Mouse (Mus musculus) Patski (cell line): ENCODE measurements around the gene Stat6. TPM values are rescaled to one million over a fixed set of nuclear protein-coding genes. Genes with fewer than 3 reads are reported as not detected.

Experiments used
- ATAC-seq: fragments of 100-300 bp; one replicate; pipeline ENCODE4 v1.8.0; 2021
- CTCF ChIA-PET: fragments of 350-600 bp; sonication (Branson Sonifier 250); formaldehyde crosslinking; loops from one replicate; lab custom pipeline; 2022; ENCODE audit warnings: inconsistent platforms; lab: Charles Lee
- POLR2A ChIA-PET: fragments of 350-600 bp; sonication (Branson Sonifier 250); formaldehyde crosslinking; loops from one replicate; lab custom pipeline; 2022; ENCODE audit warnings: antibody characterized with exemption, inconsistent platforms; lab: Charles Lee
- DNase-seq: peaks from one replicate; pipeline ENCODE4 v3.0.0-alpha.2; 2011; ENCODE audit warnings: low read depth, low spot score
- H3K27me3 ChIP-seq: fragments of 371-371 bp; one replicate; pipeline ENCODE4 v1.5.1; 2021
- CTCF ChIP-seq: fragments of 100-300 bp; IDR thresholded peaks from one replicate; pipeline ENCODE4 v1.5.1; 2021
- in situ Hi-C: fragments of 300-500 bp; cut with MboI; formaldehyde crosslinking; loops from 3 replicates; pipeline ENCODE4 v1.11.1; 2018; ENCODE audit warnings: low pct_unique_long_range_greater_than_20kb, mixed read lengths
- polyA plus RNA-seq: library from polyadenylated mRNA; unstranded; gene quantifications from one replicate; pipeline ENCODE4 v1.2.3, GENCODE M21; 2021

Stat6 gene
- polyA plus RNA-seq, 1 experiment from 2014 or later: 67.3 TPM

GRCm38 (mm10) chr10:127675859-127676398, 33.1 kb downstream of the Stat6 start:
- no peaks in the 10 kb centered on the region for H3K27me3 ChIP-seq
- no peak for ATAC-seq
- DNase-seq: no peak
- ChIA-PET CTCF (interaction anchor here (1.1 to 1.7 kb wide), 2 partner anchors 15 to 33 kb away, joined by 3 to 5 read pairs; partner anchors contain the start of gene Stat6), POLR2A (interaction anchor here (1.0 to 1.6 kb wide), 3 partner anchors 8 to 43 kb away, joined by 4 to 7 read pairs (median 6); partner anchors contain the start of gene Stat6)
- in situ Hi-C loops: loop anchor here (25.0 kb wide), 1 partner anchor 511 kb away; the partner anchor contains the start of genes Gls2 and Rbms2
- TF ChIP-seq CTCF: no peak

GRCm38 (mm10) chr10:127676691-127677548, 34.1 kb downstream of the Stat6 start:
- TF ChIP-seq CTCF: no peak
- H3K27me3 ChIP-seq: no peaks in the 10 kb centered on the region
- ChIA-PET POLR2A (interaction anchor here (1.0 to 1.6 kb wide), 3 partner anchors 9 to 44 kb away, joined by 4 to 7 read pairs (median 6); partner anchors contain the start of gene Stat6), CTCF (interaction anchor here (1.1 to 1.7 kb wide), 2 partner anchors 14 to 34 kb away, joined by 3 to 5 read pairs; partner anchors contain the start of gene Stat6)
- peak; percentile 94 for DNase-seq
- peak; percentile 75 for ATAC-seq
- in situ Hi-C loops: loop anchor here (25.0 kb wide), 1 partner anchor 510 kb away; the partner anchor contains the start of genes Gls2 and Rbms2

GRCm38 (mm10) chr10:127677591-127678336, 35.0 kb downstream of the Stat6 start:
- ATAC-seq: peak; percentile 25
- in situ Hi-C loops: loop anchor here (25.0 kb wide), 1 partner anchor 510 kb away; the partner anchor contains the start of genes Gls2 and Rbms2
- CTCF ChIA-PET: interaction anchor here (0.8 to 1.7 kb wide), 2 partner anchors 18 to 35 kb away, joined by 3 to 5 read pairs; partner anchors contain the start of gene Stat6
- POLR2A ChIA-PET: interaction anchor here (1.6 kb wide), 1 partner anchor 35 kb away, joined by 7 read pairs; the partner anchor contains the start of gene Stat6
- DNase-seq: no peak
- peak; percentile 97 for TF ChIP-seq CTCF
- no peaks in the 10 kb centered on the region for H3K27me3 ChIP-seq

- in situ Hi-C loops: loop anchor here (25.0 kb wide), 1 partner anchor 508 kb away; the partner anchor contains the start of genes Gls2 and Rbms2
- no peak for TF ChIP-seq CTCF
- DNase-seq: no peak
- no peak for ATAC-seq
- POLR2A ChIA-PET: no interaction called here
- H3K27me3 ChIP-seq: no peaks in the 10 kb centered on the region
- CTCF ChIA-PET: no interaction called here
Observed at GRCm38 (mm10) chr10:127679208-127679607, 36.4 kb downstream of the Stat6 start.

- CTCF ChIA-PET: no interaction called here
- DNase-seq (no peak), ATAC-seq (no peak)
- in situ Hi-C loops: loop anchor here (25.0 kb wide), 1 partner anchor 507 kb away; the partner anchor contains the start of genes Gls2 and Rbms2
- no peak for TF ChIP-seq CTCF
- H3K27me3 ChIP-seq: no peaks in the 10 kb centered on the region
- POLR2A ChIA-PET: no interaction called here
Observed at GRCm38 (mm10) chr10:127679881-127680280, 37.1 kb downstream of the Stat6 start.

- H3K27me3 ChIP-seq: no peaks in the 10 kb centered on the region
- ChIA-PET CTCF (no interaction called here), POLR2A (no interaction called here)
- ATAC-seq: no peak
- TF ChIP-seq CTCF: no peak
- in situ Hi-C loops: loop anchor here (25.0 kb wide), 1 partner anchor 504 kb away; the partner anchor contains the start of genes Gls2 and Rbms2
- DNase-seq: no peak
Observed at GRCm38 (mm10) chr10:127682886-127683285, 40.1 kb downstream of the Stat6 start.

GRCm38 (mm10) chr10:127691053-127691452, 48.3 kb downstream of the Stat6 start:
- no peaks in the 10 kb centered on the region for H3K27me3 ChIP-seq
- in situ Hi-C loops: loop anchor here (25.0 kb wide), 1 partner anchor 496 kb away; the partner anchor contains the start of genes Gls2 and Rbms2
- ATAC-seq (no peak), DNase-seq (no peak)
- ChIA-PET CTCF (interaction anchor here (0.9 to 1.5 kb wide), 4 partner anchors 9 to 49 kb away, joined by 3 read pairs; no protein-coding TSS in a partner anchor), POLR2A (no interaction called here)
- TF ChIP-seq CTCF: peak; percentile 42

- in situ Hi-C loops: loop anchor here (25.0 kb wide), 1 partner anchor 493 kb away; the partner anchor contains the start of genes Gls2 and Rbms2
- DNase-seq (no peak), ATAC-seq (no peak)
Observed at GRCm38 (mm10) chr10:127694636-127695035, 51.9 kb downstream of the Stat6 start.

GRCm38 (mm10) chr10:127695775-127696174, 53.0 kb downstream of the Stat6 start:
- in situ Hi-C loops: loop anchor here (25.0 kb wide), 1 partner anchor 492 kb away; the partner anchor contains the start of genes Gls2 and Rbms2
- DNase-seq: no peak
- CTCF ChIA-PET: interaction anchor here (1.6 kb wide), 1 partner anchor 17 kb away, joined by 3 read pairs; no protein-coding TSS in a partner anchor
- POLR2A ChIA-PET: interaction anchor here (1.1 kb wide), 1 partner anchor 15 kb away, joined by 3 read pairs; no protein-coding TSS in a partner anchor
- no peak for TF ChIP-seq CTCF
- H3K27me3 ChIP-seq: no peaks in the 10 kb centered on the region
- no peak for ATAC-seq

More at GRCm38 (mm10) chr10:127694636-127695035, 51.9 kb downstream of the Stat6 start:
- ChIA-PET CTCF (interaction anchor here (1.8 kb wide), 1 partner anchor 13 kb away, joined by 4 read pairs; no protein-coding TSS in a partner anchor), POLR2A (no interaction called here)
- H3K27me3 ChIP-seq: no peaks in the 10 kb centered on the region
- peak; percentile 70 for TF ChIP-seq CTCF
